Mouse (Mus musculus) intestine, postnatal 0 days (tissue): ENCODE data around the gene Tnks1bp1. TPM values are rescaled to one million over a fixed set of nuclear protein-coding genes. Genes with fewer than 3 reads are reported as not detected.

Experiments
- ATAC-seq: fragments of 200-750 bp; cut with Nextera tagmentation; 2 replicates; pipeline ENCODE4 v1.8.0; 2017; ENCODE audit warnings: mild to moderate bottlenecking, moderate TSS enrichment, moderate library complexity
- H3K27ac ChIP-seq: fragments of 300-500 bp; sonication (generic); 2 replicates; pipeline ENCODE4 v1.5.1; 2014; ENCODE audit warnings: mild to moderate bottlenecking, low read depth, low read length, moderate library complexity
- H3K27me3 ChIP-seq: fragments of 300-500 bp; sonication (generic); replicated peaks from 2 replicates; pipeline ENCODE4 v1.6.1; 2014; ENCODE audit warnings: low read length, mixed read lengths; ENCODE audit not compliant: control insufficient read depth, insufficient read depth
- H3K36me3 ChIP-seq: fragments of 300-500 bp; sonication (generic); 2 replicates; pipeline ENCODE4 v1.6.1; 2014; ENCODE audit warnings: mild to moderate bottlenecking, moderate library complexity; ENCODE audit not compliant: control insufficient read depth, insufficient read depth
- H3K4me1 ChIP-seq: fragments of 300-500 bp; sonication (generic); replicated peaks from 2 replicates; pipeline ENCODE4 v1.6.1; 2014; ENCODE audit warnings: antibody characterized with exemption, low read length, mixed read lengths; ENCODE audit not compliant: control insufficient read depth, insufficient read depth
- H3K4me2 ChIP-seq: fragments of 300-500 bp; sonication (generic); replicated peaks from 2 replicates; pipeline ENCODE4 v1.6.1; 2014; ENCODE audit warnings: low read depth, mild to moderate bottlenecking, moderate library complexity
- H3K4me3 ChIP-seq: fragments of 300-500 bp; sonication (generic); 2 replicates; pipeline ENCODE4 v1.5.1; 2014; ENCODE audit warnings: low read depth, low read length
- H3K9ac ChIP-seq: fragments of 300-500 bp; sonication (generic); 2 replicates; pipeline ENCODE4 v1.6.1; 2014; ENCODE audit warnings: mild to moderate bottlenecking, low read depth, low read length
- H3K9me3 ChIP-seq: fragments of 300-500 bp; sonication (generic); 2 replicates; pipeline ENCODE4 v1.6.1; 2016; ENCODE audit warnings: mixed run types; ENCODE audit not compliant: control insufficient read depth
- CTCF ChIP-seq: sonication (generic); IDR thresholded peaks from 2 replicates; pipeline ENCODE4 v1.5.1; 2016; ENCODE audit warnings: low read depth, mild to moderate bottlenecking, control low read depth, antibody characterized with exemption, moderate library complexity
- WGBS: fragments of 180-500 bp; shearing (Covaris S2); extraction: QIAGEN DNeasy Blood & Tissue Kit; methylation state at CpG from one replicate; pipeline ENCODE4 v1.1.7; 2014; 5-methylcytosine and 5-hydroxymethylcytosine counted together
- polyA plus RNA-seq: library from polyadenylated mRNA; unstranded; fragments of >200 nt; fragmentation: Nextera tagmentation; extraction: Ambion mirVana; gene quantifications from 2 replicates; pipeline ENCODE4 v1.2.1, GENCODE M21; 2015

The Tnks1bp1 gene
- 18.0 and 19.5 TPM in 2 replicates for polyA plus RNA-seq

DNA sequence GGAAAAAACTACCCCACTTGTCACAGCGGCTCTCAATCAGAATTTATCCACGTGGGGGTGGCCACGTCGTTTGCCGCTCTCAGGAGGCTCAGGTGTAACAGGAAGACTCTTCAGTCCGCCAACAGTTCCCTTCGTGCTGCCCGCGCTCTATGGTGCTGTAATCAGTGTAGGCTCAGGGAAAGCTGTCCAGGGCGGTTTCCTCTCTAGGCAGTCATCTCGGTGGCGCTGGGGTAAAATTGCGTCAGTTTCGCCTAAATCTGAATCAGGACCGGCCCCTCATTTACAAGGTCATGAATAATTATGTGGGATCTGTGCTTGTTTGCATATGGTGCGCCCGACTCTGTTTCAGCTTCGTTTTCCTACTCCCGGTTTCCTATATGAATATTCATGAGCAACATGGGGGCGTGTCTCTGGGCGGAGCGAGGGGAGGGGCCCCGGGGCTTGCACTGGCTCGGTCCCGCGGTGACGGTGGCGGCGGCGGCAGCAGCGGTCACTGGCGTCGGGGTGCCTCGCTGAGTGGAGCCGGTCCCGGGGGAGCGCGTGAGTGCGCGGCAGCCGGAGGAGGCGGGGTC lies at the start of gene Tnks1bp1:
Tnks1bp1 (plus strand) TSS at position 427 of the 572 bp plus-strand sequence.
- Histone ChIP-seq H3K4me1 (peaks cover 5% of the 10 kb centered on the region), H3K4me3 (peak within 1 kb of the TSS; percentile 78), H3K9me3 (no peaks in the 10 kb centered on the region), H3K27me3 (no peaks in the 10 kb centered on the region), H3K36me3 (peaks cover 50% of the 10 kb centered on the region), H3K4me2 (peak within 1 kb of the TSS; percentile 91), H3K9ac (peak within 1 kb of the TSS; percentile 78), H3K27ac (peak within 1 kb of the TSS; percentile 93)
- peak; percentile 91 for ATAC-seq
- TF ChIP-seq CTCF: 0 out of 2 replicates have a peak, but pooled peaks have one; percentile 1
- under 1% methylated on average over 42 of the region's 42 CpGs for WGBS

DNA sequence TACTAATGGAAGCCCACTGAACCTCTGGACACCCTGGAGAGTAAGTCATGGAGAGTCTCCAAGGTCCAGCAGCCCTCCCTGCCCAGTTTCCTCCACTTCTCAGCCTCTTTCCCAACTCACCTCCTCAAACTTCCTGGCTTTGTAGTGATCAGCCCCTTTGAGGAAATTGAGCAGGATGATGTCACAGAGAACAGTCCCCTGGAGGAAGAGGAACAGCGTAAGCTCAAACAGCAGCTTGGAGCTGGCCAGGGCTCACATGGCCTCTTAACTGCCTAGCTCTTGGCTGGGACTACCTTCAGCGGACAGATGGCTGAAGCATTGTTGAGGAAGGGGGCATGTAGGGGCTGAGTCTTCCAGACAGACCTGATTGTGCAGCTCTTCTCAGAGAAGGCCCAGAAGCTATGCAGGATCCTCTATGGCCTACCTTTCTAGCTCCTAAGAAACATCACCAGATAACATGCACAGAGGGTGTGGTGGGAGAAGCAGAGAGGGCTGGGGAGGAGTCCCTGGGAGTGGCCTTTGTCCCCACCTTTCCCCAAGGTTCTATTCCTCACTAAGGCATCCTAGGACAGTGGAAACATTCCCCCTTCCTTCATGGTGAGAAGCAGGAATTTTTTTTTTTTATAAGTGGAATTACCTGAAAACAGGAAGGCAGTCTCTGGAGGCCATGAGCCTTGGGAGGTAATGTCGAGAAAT lies 48.2 kb upstream of the Tnks1bp1 start:
- no peaks in the 10 kb centered on the region for H3K36me3 ChIP-seq
- no peaks in the 10 kb centered on the region for H3K4me1 ChIP-seq
- no peaks in the 10 kb centered on the region for H3K27me3 ChIP-seq
- WGBS: 53% methylated on average over 3 of the region's 3 CpGs
- no peak overlapping the region for H3K4me3 ChIP-seq
- no peak overlapping the region for H3K4me2 ChIP-seq
- no peak for ATAC-seq
- no peak overlapping the region for H3K9ac ChIP-seq
- H3K9me3 ChIP-seq: no peaks in the 10 kb centered on the region
- no peak overlapping the region for H3K27ac ChIP-seq
- TF ChIP-seq CTCF: no peak

DNA sequence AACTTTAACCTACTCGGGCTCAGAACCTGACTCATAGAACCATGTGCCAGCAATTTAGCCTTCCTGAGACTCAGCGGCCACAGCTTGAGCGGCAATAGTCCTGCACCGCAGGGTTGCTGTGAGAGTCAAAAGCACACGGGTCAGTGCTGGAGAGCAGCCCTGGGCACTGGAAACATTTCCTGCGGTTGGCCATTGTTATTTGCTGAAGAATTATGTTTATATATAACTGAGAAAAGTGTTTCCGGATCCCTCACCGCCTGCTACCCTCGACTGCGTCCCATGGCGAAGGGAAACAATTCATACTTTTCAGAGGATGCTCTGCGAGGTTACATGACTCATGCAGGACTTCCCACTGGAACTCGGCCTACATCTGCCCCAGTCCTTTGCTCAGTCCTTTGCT lies 46.3 kb upstream of the Tnks1bp1 start:
- Histone ChIP-seq H3K4me1 (no peaks in the 10 kb centered on the region), H3K9me3 (no peaks in the 10 kb centered on the region), H3K27me3 (no peaks in the 10 kb centered on the region), H3K27ac (no peak overlapping the region), H3K9ac (no peak overlapping the region), H3K4me2 (no peak overlapping the region), H3K4me3 (no peak overlapping the region), H3K36me3 (no peaks in the 10 kb centered on the region)
- WGBS: 59% methylated on average over 13 of the region's 13 CpGs
- TF ChIP-seq CTCF: no peak
- ATAC-seq: no peak

DNA sequence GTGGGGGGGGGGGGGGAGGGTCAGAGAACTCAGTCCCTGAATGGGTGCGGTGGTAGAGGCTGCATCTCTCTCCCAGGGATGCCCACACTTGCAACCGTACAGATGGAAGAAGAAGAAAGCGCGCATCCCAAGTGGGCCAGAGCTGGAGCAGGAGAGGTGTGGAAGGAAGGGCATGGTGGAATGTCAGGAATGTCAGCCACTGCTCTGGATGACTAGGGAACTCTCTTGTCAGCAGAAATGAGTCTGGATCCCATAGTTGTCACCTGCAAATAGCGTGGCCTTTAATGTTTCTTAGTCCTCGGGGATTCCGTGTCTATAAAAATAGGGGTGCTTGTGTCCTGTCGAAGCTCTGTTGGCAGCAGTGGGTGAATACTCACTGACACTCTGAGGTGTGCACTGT lies 45.2 kb upstream of the Tnks1bp1 start:
- Histone ChIP-seq H3K4me1 (no peaks in the 10 kb centered on the region), H3K4me2 (no peak overlapping the region), H3K27me3 (no peaks in the 10 kb centered on the region), H3K9ac (no peak overlapping the region), H3K9me3 (no peaks in the 10 kb centered on the region), H3K4me3 (no peak overlapping the region), H3K27ac (no peak overlapping the region), H3K36me3 (no peaks in the 10 kb centered on the region)
- TF ChIP-seq CTCF: no peak
- 64% methylated on average over 8 of the region's 8 CpGs for WGBS
- ATAC-seq: no peak

DNA sequence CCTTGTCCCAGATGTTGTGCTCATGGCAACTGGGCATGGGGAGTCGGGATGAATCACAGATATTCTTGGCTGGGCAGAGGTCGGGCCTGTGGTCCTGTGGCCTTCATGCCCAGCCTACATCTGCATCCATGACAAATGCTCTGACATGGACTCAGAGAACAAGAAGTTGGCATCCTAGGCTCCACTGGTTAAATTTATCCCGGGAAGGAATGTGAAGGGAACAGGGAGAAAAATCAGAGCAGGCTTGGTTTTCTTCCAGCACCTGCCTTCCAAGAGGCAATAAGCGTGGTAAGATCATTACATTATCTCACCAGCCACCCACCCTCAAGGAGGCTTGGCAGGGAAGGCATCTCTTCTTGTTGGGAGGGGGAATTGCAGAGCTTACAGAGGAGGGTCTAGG lies 43.5 kb upstream of the Tnks1bp1 start:
- WGBS: 85% methylated on average over 4 of the region's 4 CpGs
- no peak for ATAC-seq

DNA sequence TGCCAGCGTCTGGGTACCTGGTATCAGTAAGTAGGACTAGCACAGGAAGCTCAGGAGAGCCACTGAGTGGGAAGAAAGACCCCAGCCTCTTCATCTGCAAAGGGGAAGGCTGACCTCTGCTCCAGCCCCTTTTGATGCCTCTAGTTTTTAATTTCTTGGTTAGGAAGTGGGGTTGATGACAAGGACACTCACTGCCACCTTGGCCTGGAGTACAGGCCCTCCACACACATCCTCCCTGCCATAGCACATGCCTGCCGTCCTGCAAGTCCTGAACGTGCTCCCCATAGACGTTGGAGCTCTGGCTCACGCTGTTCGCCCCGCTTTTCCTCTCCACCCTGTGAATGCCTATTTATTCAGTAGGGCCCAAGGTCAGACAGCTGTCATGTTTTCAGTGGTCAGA lies 41.2 kb upstream of the Tnks1bp1 start:
- ATAC-seq: no peak
- Histone ChIP-seq H3K4me1 (peaks cover 11% of the 10 kb centered on the region), H3K36me3 (no peaks in the 10 kb centered on the region), H3K4me3 (no peak overlapping the region), H3K27ac (no peak overlapping the region), H3K4me2 (no peak overlapping the region), H3K9ac (no peak overlapping the region), H3K27me3 (no peaks in the 10 kb centered on the region), H3K9me3 (no peaks in the 10 kb centered on the region)
- 80% methylated on average over 7 of the region's 7 CpGs for WGBS
- no peak for TF ChIP-seq CTCF

More for the DNA sequence above, 43.5 kb upstream of the Tnks1bp1 start:
- no peak overlapping the region for H3K27ac ChIP-seq
- no peak for TF ChIP-seq CTCF
- no peak overlapping the region for H3K4me2 ChIP-seq
- no peak overlapping the region for H3K4me3 ChIP-seq
- no peaks in the 10 kb centered on the region for H3K9me3 ChIP-seq
- H3K27me3 ChIP-seq: no peaks in the 10 kb centered on the region
- H3K4me1 ChIP-seq: no peaks in the 10 kb centered on the region; the same call in 1 of the 2 replicates
- H3K9ac ChIP-seq: no peak overlapping the region
- H3K36me3 ChIP-seq: no peaks in the 10 kb centered on the region
